Mouse (Mus musculus) embryonic fibroblast, embryonic 13.5 days (primary cell): Measurements from ENCODE around the gene Pip5k1c. TPM values are rescaled to one million over a fixed set of nuclear protein-coding genes. Genes with fewer than 3 reads are reported as not detected.

ENCODE experiments used
- H3K27ac ChIP-seq: 2 replicates; pipeline ENCODE4 v1.5.1; 2012; ENCODE audit warnings: low read length, control low read depth, inconsistent platforms; ENCODE audit not compliant: insufficient read depth
- H3K4me1 ChIP-seq: 2 replicates; pipeline ENCODE4 v1.6.1; 2011; ENCODE audit warnings: low read length; ENCODE audit not compliant: control insufficient read depth, insufficient read depth
- H3K4me3 ChIP-seq: 2 replicates; pipeline ENCODE4 v1.5.1; 2011; ENCODE audit warnings: mild to moderate bottlenecking, control low read depth, low read length; ENCODE audit not compliant: insufficient read depth
- CTCF ChIP-seq: IDR thresholded peaks from 2 replicates; pipeline ENCODE4 v1.5.1; 2011; ENCODE audit warnings: mild to moderate bottlenecking, control low read depth, low read length, moderate library complexity, borderline replicate concordance; ENCODE audit not compliant: insufficient read depth
- POLR2A ChIP-seq: IDR thresholded peaks from 2 replicates; pipeline ENCODE4 v1.6.1; 2011; ENCODE audit warnings: low read depth, mild to moderate bottlenecking, control low read depth, low read length, moderate library complexity
- polyA plus RNA-seq: library from polyadenylated mRNA; stranded (reverse); fragments of >200 nt; gene quantifications from 2 replicates; pipeline ENCODE4 v1.2.4, GENCODE M21; 2011; ENCODE audit warnings: low read depth; ENCODE audit not compliant: missing spikeins, insufficient read length

Pip5k1c gene
- polyA plus RNA-seq, 1 experiment: 43.0 TPM

GRCm38 (mm10) chr10:81300352-81300907 is 7.7 kb downstream of the Pip5k1c start:
- Histone ChIP-seq H3K4me1 (peaks cover 3% of the 10 kb centered on the region; the same call in 1 of the 2 replicates), H3K4me3 (no peak overlapping the region), H3K27ac (no peak overlapping the region)
- no peak for TF ChIP-seq POLR2A
- TF ChIP-seq CTCF: no peak

GRCm38 (mm10) chr10:81301321-81301720 is 8.6 kb downstream of the Pip5k1c start:
- no peak overlapping the region for H3K27ac ChIP-seq
- TF ChIP-seq CTCF: no peak
- no peak for TF ChIP-seq POLR2A
- H3K4me3 ChIP-seq: no peak overlapping the region
- H3K4me1 ChIP-seq: peaks cover 3% of the 10 kb centered on the region; the same call in 1 of the 2 replicates

- Histone ChIP-seq H3K4me3 (no peak overlapping the region), H3K27ac (no peak overlapping the region), H3K4me1 (peaks cover 3% of the 10 kb centered on the region; the same call in 1 of the 2 replicates)
- no peak for TF ChIP-seq CTCF
- TF ChIP-seq POLR2A: no peak
Measured at GRCm38 (mm10) chr10:81302288-81302687, 9.5 kb downstream of the Pip5k1c start.

- Histone ChIP-seq H3K4me3 (no peak overlapping the region), H3K27ac (no peak overlapping the region), H3K4me1 (peaks cover 3% of the 10 kb centered on the region; the same call in 1 of the 2 replicates)
- no peak for TF ChIP-seq CTCF
- no peak for TF ChIP-seq POLR2A
Measured at GRCm38 (mm10) chr10:81302781-81303218, 10.0 kb downstream of the Pip5k1c start.

GRCm38 (mm10) chr10:81303258-81303657 is 10.5 kb downstream of the Pip5k1c start:
- Histone ChIP-seq H3K27ac (no peak overlapping the region), H3K4me3 (no peak overlapping the region), H3K4me1 (peaks cover 3% of the 10 kb centered on the region; the same call in 1 of the 2 replicates)
- TF ChIP-seq POLR2A (no peak), CTCF (no peak)

- Histone ChIP-seq H3K4me3 (no peak overlapping the region), H3K4me1 (peaks cover 3% of the 10 kb centered on the region; the same call in 1 of the 2 replicates), H3K27ac (no peak overlapping the region)
- TF ChIP-seq CTCF (no peak), POLR2A (no peak)
Measured at GRCm38 (mm10) chr10:81303761-81304160, 11.0 kb downstream of the Pip5k1c start.

- Histone ChIP-seq H3K27ac (no peak overlapping the region), H3K4me3 (no peak overlapping the region), H3K4me1 (peaks cover 3% of the 10 kb centered on the region; the same call in 1 of the 2 replicates)
- TF ChIP-seq POLR2A (no peak), CTCF (peak; percentile 89)
Measured at GRCm38 (mm10) chr10:81304597-81305238, 12.0 kb downstream of the Pip5k1c start.

- H3K27ac ChIP-seq: no peak overlapping the region
- H3K4me3 ChIP-seq: no peak overlapping the region
- no peak for TF ChIP-seq CTCF
- no peak for TF ChIP-seq POLR2A
- H3K4me1 ChIP-seq: peaks cover 3% of the 10 kb centered on the region; the same call in 1 of the 2 replicates
Measured at GRCm38 (mm10) chr10:81305663-81306062, 12.9 kb downstream of the Pip5k1c start.

GRCm38 (mm10) chr10:81306173-81306668 is 13.5 kb downstream of the Pip5k1c start:
- TF ChIP-seq CTCF (no peak), POLR2A (no peak)
- 0 out of 2 replicates have a peak, but pooled peaks cover 3% of the 10 kb centered on the region for H3K4me1 ChIP-seq
- no peak overlapping the region for H3K27ac ChIP-seq
- H3K4me3 ChIP-seq: no peak overlapping the region

- no peak overlapping the region for H3K4me3 ChIP-seq
- no peak overlapping the region for H3K27ac ChIP-seq
- TF ChIP-seq CTCF (no peak), POLR2A (no peak)
- H3K4me1 ChIP-seq: 0 out of 2 replicates have a peak, but pooled peaks cover 3% of the 10 kb centered on the region
Measured at GRCm38 (mm10) chr10:81306837-81307682, 14.3 kb downstream of the Pip5k1c start.
